Mouse (Mus musculus): ENCODE measurements around the gene Fyn.

Fyn gene

DNA sequence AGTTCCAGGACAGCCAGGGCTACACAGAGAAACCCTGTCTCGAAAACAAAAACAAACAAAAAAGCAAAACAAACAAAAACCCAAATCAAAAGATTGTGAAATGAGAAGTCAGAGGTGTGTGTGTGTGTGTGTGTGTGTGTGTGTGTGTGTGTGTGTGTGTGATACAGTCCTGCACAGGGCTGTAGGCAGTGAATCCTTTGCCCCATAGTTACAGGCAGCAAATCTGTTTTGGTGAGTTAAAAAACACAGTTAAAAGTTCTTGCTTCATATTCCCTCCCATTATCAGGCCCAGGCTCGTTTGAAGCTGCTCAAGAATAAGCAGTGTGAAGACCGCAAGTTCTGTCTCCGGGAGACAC is 244.0 kb downstream of the Fyn start, which contains the start of gene Traf3ip2:
Traf3ip2 (plus strand) TSS at position 302 of the 356 bp plus-strand sequence.
- DNase-seq (ENCODE audit: low spot score), result no peak

DNA sequence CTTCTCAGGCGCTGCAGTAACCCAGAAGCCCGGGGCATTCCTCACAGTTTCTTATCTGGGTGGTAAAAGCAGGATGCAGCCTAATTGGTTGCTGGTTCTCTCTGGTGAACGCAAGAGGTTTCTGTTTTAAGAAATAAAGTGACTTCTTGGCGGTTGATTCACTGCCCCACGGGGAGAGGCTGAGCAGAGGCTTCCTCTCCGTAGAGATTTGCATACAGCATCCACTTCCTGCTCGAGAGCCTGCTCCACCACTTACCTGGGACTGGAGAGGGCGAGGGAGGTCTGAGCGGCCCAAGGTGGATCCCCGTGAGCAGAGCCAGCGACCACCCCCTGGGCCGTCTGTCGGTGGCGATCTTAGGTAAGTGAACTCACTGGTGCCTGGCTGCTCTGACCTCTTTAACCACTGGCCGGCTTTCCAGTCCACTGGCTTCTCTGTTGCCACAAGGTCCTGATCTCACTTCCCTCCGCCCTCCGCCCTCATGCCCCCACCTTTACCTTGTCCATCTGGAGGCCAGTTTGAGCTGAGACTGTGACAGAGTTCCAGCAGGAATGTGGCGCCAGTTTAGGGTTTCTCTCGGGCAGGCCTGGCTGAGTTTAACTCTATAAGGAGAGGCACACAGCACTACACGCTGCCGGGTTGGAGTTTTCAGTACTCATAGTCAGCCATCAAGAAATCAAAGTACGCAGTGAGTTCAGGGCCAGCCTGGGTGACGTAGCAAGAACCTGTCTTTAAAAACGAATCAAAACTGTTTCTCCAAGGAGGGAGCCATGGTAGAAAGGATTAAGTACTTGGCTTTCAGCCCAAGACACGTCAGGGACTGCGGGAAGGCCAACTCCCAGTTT is 244.6 kb downstream of the Fyn start:
- DNase-seq (ENCODE audit: low spot score), result no peak

DNA sequence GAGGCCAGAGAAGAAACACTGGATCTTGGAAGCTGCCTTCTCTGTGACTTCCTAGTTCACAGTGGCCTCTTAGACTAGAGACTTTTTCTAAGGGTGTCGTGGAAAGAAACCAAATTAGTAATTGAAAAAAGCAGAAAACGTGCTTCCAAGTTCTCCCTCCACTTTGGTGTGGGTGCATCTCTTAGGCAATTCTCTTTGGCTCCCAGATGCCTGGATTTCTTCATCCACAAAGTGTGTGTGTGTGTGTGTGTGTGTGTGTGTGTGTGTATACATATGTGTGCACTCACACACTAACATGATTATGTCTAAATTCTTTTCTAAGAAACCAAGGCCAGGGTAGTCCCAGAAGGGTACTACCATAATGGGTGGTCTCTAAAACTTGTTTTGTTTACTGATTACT is 245.3 kb downstream of the Fyn start:
- DNase-seq (ENCODE audit: low spot score), result no peak

- DNase-seq (ENCODE audit: low spot score), result no peak
Observed at GRCm38 (mm10) chr10:39614676-39615075, 246.0 kb downstream of the Fyn start.
